Mouse (Mus musculus) testis, adult 2 months (tissue): ENCODE measurements around the gene Tnfrsf25. TPM values are rescaled to one million over a fixed set of nuclear protein-coding genes. Genes with fewer than 3 reads are reported as not detected.
A peak's percentile ranks its signal among the peaks of the same experiment; 100 is the strongest.

ENCODE experiments used
- H3K27ac ChIP-seq: fragments of 200-500 bp; 2 replicates; pipeline ENCODE4 v1.5.1; 2012; ENCODE audit warnings: low read depth, low read length; ENCODE audit not compliant: control insufficient read depth, insufficient read depth
- H3K27me3 ChIP-seq: fragments of 200-500 bp; 2 replicates; pipeline ENCODE4 v1.6.1; 2012; ENCODE audit warnings: mild to moderate bottlenecking, low read length, moderate library complexity; ENCODE audit not compliant: control insufficient read depth, insufficient read depth
- H3K36me3 ChIP-seq: fragments of 200-500 bp; 2 replicates; pipeline ENCODE4 v1.6.1; 2012; ENCODE audit warnings: mild to moderate bottlenecking, low read length; ENCODE audit not compliant: control insufficient read depth, insufficient read depth
- H3K4me1 ChIP-seq: fragments of 200-500 bp; 2 replicates; pipeline ENCODE4 v1.6.1; 2012; ENCODE audit warnings: low read length; ENCODE audit not compliant: control insufficient read depth, insufficient read depth
- H3K4me3 ChIP-seq: fragments of 200-500 bp; 2 replicates; pipeline ENCODE4 v1.5.1; 2012; ENCODE audit warnings: low read depth, mild to moderate bottlenecking, low read length, moderate library complexity, mixed read lengths; ENCODE audit not compliant: control insufficient read depth
- CTCF ChIP-seq: fragments of 200-500 bp; IDR thresholded peaks from 2 replicates; pipeline ENCODE4 v1.5.1; 2012; ENCODE audit warnings: low read depth, mild to moderate bottlenecking, inconsistent platforms, low read length, moderate library complexity; ENCODE audit not compliant: control insufficient read depth, insufficient read depth, insufficient replicate concordance
- POLR2A ChIP-seq: fragments of 200-500 bp; IDR thresholded peaks from 2 replicates; pipeline ENCODE4 v1.6.1; 2012; ENCODE audit warnings: low read depth, mild to moderate bottlenecking, inconsistent platforms, low read length, moderate library complexity; ENCODE audit not compliant: control insufficient read depth
- polyA plus RNA-seq: library from polyadenylated mRNA; depleted of rRNA; stranded (reverse); fragments of >200 nt; gene quantifications from 2 replicates; pipeline ENCODE4 v1.2.3, GENCODE M21; 2012

Gene Tnfrsf25
- polyA plus RNA-seq, 1 experiment: 1.5 TPM

GRCm38 (mm10) chr4:152110689-152111088 is 5.0 kb upstream of the Tnfrsf25 start:
- peaks cover 19% of the 10 kb centered on the region for H3K4me1 ChIP-seq
- TF ChIP-seq POLR2A (no peak), CTCF (no peak)
- no peak overlapping the region for H3K27ac ChIP-seq
- no peak overlapping the region for H3K4me3 ChIP-seq
- H3K36me3 ChIP-seq: no peaks in the 10 kb centered on the region
- no peaks in the 10 kb centered on the region for H3K27me3 ChIP-seq

- Histone ChIP-seq H3K36me3 (no peaks in the 10 kb centered on the region), H3K27ac (no peak overlapping the region), H3K27me3 (no peaks in the 10 kb centered on the region), H3K4me1 (peaks cover 24% of the 10 kb centered on the region), H3K4me3 (no peak overlapping the region)
- no peak for TF ChIP-seq CTCF
- no peak for TF ChIP-seq POLR2A
These were observed 3.4 kb upstream of the Tnfrsf25 start for GRCm38 (mm10) chr4:152112329-152112728.

GRCm38 (mm10) chr4:152114080-152114479 is 1.7 kb upstream of the Tnfrsf25 start:
- H3K36me3 ChIP-seq: no peaks in the 10 kb centered on the region
- H3K4me3 ChIP-seq: no peak overlapping the region
- H3K4me1 ChIP-seq: peaks cover 15% of the 10 kb centered on the region
- no peaks in the 10 kb centered on the region for H3K27me3 ChIP-seq
- no peak overlapping the region for H3K27ac ChIP-seq
- TF ChIP-seq POLR2A (no peak), CTCF (no peak)

GRCm38 (mm10) chr4:152117538-152117937 is 1.8 kb downstream of the Tnfrsf25 start:
- no peak for TF ChIP-seq POLR2A
- no peak for TF ChIP-seq CTCF
- H3K27me3 ChIP-seq: no peaks in the 10 kb centered on the region
- H3K36me3 ChIP-seq: no peaks in the 10 kb centered on the region
- H3K4me1 ChIP-seq: peaks cover 20% of the 10 kb centered on the region
- H3K4me3 ChIP-seq: no peak overlapping the region
- no peak overlapping the region for H3K27ac ChIP-seq

GRCm38 (mm10) chr4:152119396-152120292 is 3.9 kb downstream of the Tnfrsf25 start:
- Histone ChIP-seq H3K27ac (no peak overlapping the region), H3K36me3 (no peaks in the 10 kb centered on the region), H3K4me3 (peak overlapping the region; percentile 25), H3K4me1 (peaks cover 20% of the 10 kb centered on the region), H3K27me3 (no peaks in the 10 kb centered on the region)
- TF ChIP-seq CTCF (peak; percentile 42; the same call in 1 of the 2 replicates), POLR2A (no peak)

GRCm38 (mm10) chr4:152120311-152121182 is 4.8 kb downstream of the Tnfrsf25 start:
- Histone ChIP-seq H3K27me3 (no peaks in the 10 kb centered on the region), H3K27ac (no peak overlapping the region), H3K36me3 (no peaks in the 10 kb centered on the region), H3K4me3 (peak overlapping the region; percentile 19), H3K4me1 (peaks cover 24% of the 10 kb centered on the region)
- TF ChIP-seq POLR2A (no peak), CTCF (no peak)

- Histone ChIP-seq H3K4me3 (peak overlapping the region; percentile 19), H3K36me3 (no peaks in the 10 kb centered on the region), H3K27ac (no peak overlapping the region), H3K27me3 (no peaks in the 10 kb centered on the region), H3K4me1 (peaks cover 23% of the 10 kb centered on the region)
- TF ChIP-seq CTCF (no peak), POLR2A (no peak)
These were observed 5.4 kb downstream of the Tnfrsf25 start for GRCm38 (mm10) chr4:152121183-152121505.
